ENCODE assay signal across 11 mouse cellular contexts in genomic region chr16:36989999-36990625, GRCm38 (mm10). TPM values are rescaled to one million over a fixed set of nuclear protein-coding genes. Genes with fewer than 3 reads are reported as not detected.
DNase-seq lines count a peak whose midpoint lies in the region; ATAC-seq and TF ChIP-seq lines count a peak whose summit lies in the region.
"Had no signal": no experiment of that assay in that cellular context is flagged by ENCODE, and none has a peak within 500 bp of the region (broad histone marks: within the 10 kb centered on the region; RNA-seq: fewer than 3 reads in every experiment).

Gene Fbxo40, minus strand, starts transcription at chr16:36990467.

- peak; percentile 17 for DNase-seq in neural tube, embryonic 10.5 days (ENCODE audit: extremely low spot score, low spot score)
- no peak for DNase-seq in right cerebral cortex, postnatal 36 days (ENCODE audit: low spot score in 2 of 2)
- DNase-seq in lung, postnatal 4 days = no peak
- DNase-seq in stomach, postnatal 0 days (ENCODE audit: low spot score) = no peak
- DNase-seq: liver, embryonic 13.5 days had no signal

- no peak for TF ChIP-seq EP300 in stomach, postnatal 0 days (optimal IDR thresholded peaks at IDR 0.05)

- H3K9ac ChIP-seq in neural tube, embryonic 15.5 days (replicated peaks) = no peak within 1 kb of the TSS
- peak within 1 kb of the TSS; percentile 63 for H3K9ac ChIP-seq in heart, embryonic 12.5 days
- no peak within 1 kb of the TSS for H3K9ac ChIP-seq in kidney, embryonic 15.5 days
- H3K9ac ChIP-seq in stomach, postnatal 0 days (ENCODE audit: low read length) = no peak within 1 kb of the TSS
- H3K9ac ChIP-seq: liver, embryonic 13.5 days had no signal

- no peaks in the 10 kb centered on the region for H3K36me3 ChIP-seq in neural tube, embryonic 15.5 days
- H3K36me3 ChIP-seq in heart, embryonic 12.5 days = no peaks in the 10 kb centered on the region
- no peaks in the 10 kb centered on the region for H3K36me3 ChIP-seq in kidney, embryonic 15.5 days
- no peaks in the 10 kb centered on the region for H3K36me3 ChIP-seq in stomach, postnatal 0 days (ENCODE audit: control insufficient read depth, insufficient read depth, low read length)
- H3K36me3 ChIP-seq: liver, embryonic 13.5 days had no signal

- H3K27ac ChIP-seq in neural tube, embryonic 15.5 days (replicated peaks) = no peak within 1 kb of the TSS
- peak within 1 kb of the TSS; percentile 88 for H3K27ac ChIP-seq in heart, embryonic 12.5 days (ENCODE audit: poor library complexity, severe bottlenecking)
- no peak within 1 kb of the TSS for H3K27ac ChIP-seq in kidney, embryonic 15.5 days
- H3K27ac ChIP-seq in stomach, postnatal 0 days (replicated peaks) = no peak within 1 kb of the TSS
- H3K27ac ChIP-seq: liver, embryonic 13.5 days had no signal

- ATAC-seq in neural tube, embryonic 15.5 days (ENCODE audit: low FRiP score) = no peak
- ATAC-seq in heart, embryonic 12.5 days (ENCODE audit: insufficient number of reproducible peaks, low FRiP score) = peak; percentile 59; the same call in 1 of the 2 replicates
- peak; percentile 59; the same call in 1 of the 2 replicates for ATAC-seq in kidney, embryonic 15.5 days (replicated peaks; ENCODE audit: low FRiP score)
- ATAC-seq in monocyte, adult 5-6 weeks (replicated peaks; ENCODE audit: insufficient number of reproducible peaks, low FRiP score, low TSS enrichment, poor library complexity, severe bottlenecking) = no peak
- ATAC-seq in stomach, postnatal 0 days (ENCODE audit: low FRiP score, low TSS enrichment) = no peak
- ATAC-seq: midbrain, embryonic 16.5 days had no signal

- WGBS in neural tube, embryonic 15.5 days = 81% methylated on average over 18 of the region's 18 CpGs
- 38% methylated on average over 18 of the region's 18 CpGs for WGBS in heart, embryonic 12.5 days
- WGBS in kidney, embryonic 15.5 days = 60% methylated on average over 18 of the region's 18 CpGs
- whole genome bisulfite sequencing in stomach, postnatal 0 days = 49% methylated on average over 18 of the region's 18 CpGs

- H3K4me3 ChIP-seq in neural tube, embryonic 15.5 days (replicated peaks) = no peak within 1 kb of the TSS
- peak within 1 kb of the TSS; percentile 50 for H3K4me3 ChIP-seq in heart, embryonic 12.5 days
- H3K4me3 ChIP-seq in kidney, embryonic 15.5 days (replicated peaks) = 0 out of 2 replicates have a peak within 1 kb of the TSS, but pooled peaks have one; percentile 10
- H3K4me3 ChIP-seq in stomach, postnatal 0 days (ENCODE audit: low read depth, low read length) = no peak within 1 kb of the TSS
- H3K4me3 ChIP-seq: liver, embryonic 13.5 days had no signal

- H3K27me3 ChIP-seq in neural tube, embryonic 15.5 days (replicated peaks) = no peaks in the 10 kb centered on the region
- H3K27me3 ChIP-seq in heart, embryonic 12.5 days (replicated peaks) = no peaks in the 10 kb centered on the region
- H3K27me3 ChIP-seq in kidney, embryonic 15.5 days = no peaks in the 10 kb centered on the region
- H3K27me3 ChIP-seq in stomach, postnatal 0 days (ENCODE audit: control insufficient read depth, insufficient read depth, low read length) = no peaks in the 10 kb centered on the region
- H3K27me3 ChIP-seq: liver, embryonic 13.5 days had no signal

- H3K4me1 ChIP-seq in neural tube, embryonic 15.5 days = no peaks in the 10 kb centered on the region
- peaks cover 31% of the 10 kb centered on the region for H3K4me1 ChIP-seq in heart, embryonic 12.5 days (replicated peaks)
- H3K4me1 ChIP-seq in kidney, embryonic 15.5 days = no peaks in the 10 kb centered on the region
- no peaks in the 10 kb centered on the region for H3K4me1 ChIP-seq in stomach, postnatal 0 days (replicated peaks; ENCODE audit: control insufficient read depth, insufficient read depth)
- H3K4me1 ChIP-seq: liver, embryonic 13.5 days had no signal

- no peaks in the 10 kb centered on the region for H3K9me3 ChIP-seq in neural tube, embryonic 15.5 days (replicated peaks)
- H3K9me3 ChIP-seq in heart, embryonic 12.5 days (replicated peaks) = no peaks in the 10 kb centered on the region; the same call in 1 of the 2 replicates
- no peaks in the 10 kb centered on the region for H3K9me3 ChIP-seq in kidney, embryonic 15.5 days (replicated peaks)
- H3K9me3 ChIP-seq in stomach, postnatal 0 days (ENCODE audit: control insufficient read depth, low read length) = no peaks in the 10 kb centered on the region
- H3K9me3 ChIP-seq: liver, embryonic 13.5 days had no signal

- no peak within 1 kb of the TSS for H3K4me2 ChIP-seq in neural tube, embryonic 15.5 days
- H3K4me2 ChIP-seq in heart, embryonic 12.5 days = peak within 1 kb of the TSS; percentile 64
- H3K4me2 ChIP-seq in kidney, embryonic 15.5 days = peak within 1 kb of the TSS; percentile 27
- no peak within 1 kb of the TSS for H3K4me2 ChIP-seq in stomach, postnatal 0 days (replicated peaks; ENCODE audit: low read depth)
- H3K4me2 ChIP-seq: liver, embryonic 13.5 days had no signal

- no peak for TF ChIP-seq CTCF in stomach, postnatal 0 days (IDR thresholded peaks at IDR 0.05; ENCODE audit: low read depth)

RNA-seq across cellular contexts. Expression of gene Fbxo40, which starts in this region (rescaled TPM):
- 0.03 TPM in 1 of 2 replicates, not detected in the other for polyA plus RNA-seq in neural tube, embryonic 15.5 days (2015; fragmentation: Nextera tagmentation; extraction: Ambion mirVana)
- polyA plus RNA-seq in heart, embryonic 12.5 days (2016; fragmentation: Nextera tagmentation; extraction: Ambion mirVana) = 10.1 and 10.4 TPM in 2 replicates
- polyA plus RNA-seq in kidney, embryonic 15.5 days (2015; fragmentation: Nextera tagmentation; extraction: Ambion mirVana) = 1.4 and 1.5 TPM in 2 replicates
- total RNA-seq in monocyte, adult 5-6 weeks (2017) = 0.29 to 0.38 TPM in 2 of 3 replicates, not detected in the other
- polyA plus RNA-seq in stomach, postnatal 0 days (2015; fragmentation: Nextera tagmentation; extraction: Ambion mirVana) = 0.07 TPM in 1 of 2 replicates, not detected in the other
- polyA plus RNA-seq: intestine, embryonic 14.5 days; liver, embryonic 13.5 days had no signal

Comparison
In these comparisons a context has a peak if more than half of its experiments do, and no peak if none do; other contexts are left out.
1. ATAC-seq: peak in heart, embryonic 12.5 days (single experiment) and kidney, embryonic 15.5 days (single experiment); none in neural tube, embryonic 15.5 days (single experiment), monocyte, adult 5-6 weeks (single experiment) and stomach, postnatal 0 days (single experiment).
2. H3K4me2 ChIP-seq: peak in heart, embryonic 12.5 days (single experiment) and kidney, embryonic 15.5 days (single experiment); none in neural tube, embryonic 15.5 days (single experiment) and stomach, postnatal 0 days (single experiment).
3. H3K4me3 ChIP-seq: peak in heart, embryonic 12.5 days (single experiment) and kidney, embryonic 15.5 days (single experiment); none in neural tube, embryonic 15.5 days (single experiment) and stomach, postnatal 0 days (single experiment).